Mouse (Mus musculus): Measurements from ENCODE around the gene Gm21852. TPM values are rescaled to one million over a fixed set of nuclear protein-coding genes. Genes with fewer than 3 reads are reported as not detected.

Gene Gm21852
- polyA plus RNA-seq (2015; fragmentation: Illumina TruSeq; extraction: RNeasy Lipid Tissue Mini Kit (QIAGEN cat#74804); ENCODE audit: insufficient read depth, low replicate concordance), result not detected

DNA sequence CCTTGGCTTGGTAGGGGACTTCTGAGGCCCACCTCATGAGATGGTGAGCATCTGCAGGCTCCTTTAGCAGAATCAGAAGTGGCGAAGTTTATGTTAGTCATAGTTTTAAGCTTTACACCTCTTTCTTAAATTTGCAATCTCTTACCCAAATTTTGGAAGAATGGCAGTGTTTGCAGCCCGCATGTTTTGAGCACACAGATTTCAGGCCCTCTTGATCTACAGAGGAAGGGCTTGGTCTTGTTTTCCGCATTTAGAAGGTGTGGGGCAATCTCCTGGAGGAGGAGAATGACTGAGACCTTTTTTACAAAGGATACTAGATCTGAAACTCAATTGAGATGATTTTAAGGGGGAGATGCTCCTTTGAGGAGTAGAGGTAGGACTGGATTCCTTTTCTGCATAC lies at the start of gene Gm21852:
Gene Gm21852 (minus strand): TSS at position 101 of the 400 bp plus-strand sequence.

Other genes with a start within 250 kb of the Gm21852 start
- not detected for gene Gm21797, start 123.8 kb upstream of the Gm21852 start, polyA plus RNA-seq (2015; fragmentation: Illumina TruSeq; extraction: RNeasy Lipid Tissue Mini Kit (QIAGEN cat#74804); ENCODE audit: insufficient read depth, low replicate concordance)
- gene Gm20795, start 152.9 kb upstream of the Gm21852 start, polyA plus RNA-seq (2015; fragmentation: Illumina TruSeq; extraction: RNeasy Lipid Tissue Mini Kit (QIAGEN cat#74804); ENCODE audit: insufficient read depth, low replicate concordance), result not detected

Data from spleen, adult 10 weeks (tissue).